Mouse (Mus musculus) lung, postnatal 25 days (tissue): ENCODE measurements around the gene Cd209b.

Experiments
- DNase-seq: peaks from one replicate; pipeline ENCODE4 v3.0.0; 2022; ENCODE audit warnings: low spot score

Gene Cd209b

DNA sequence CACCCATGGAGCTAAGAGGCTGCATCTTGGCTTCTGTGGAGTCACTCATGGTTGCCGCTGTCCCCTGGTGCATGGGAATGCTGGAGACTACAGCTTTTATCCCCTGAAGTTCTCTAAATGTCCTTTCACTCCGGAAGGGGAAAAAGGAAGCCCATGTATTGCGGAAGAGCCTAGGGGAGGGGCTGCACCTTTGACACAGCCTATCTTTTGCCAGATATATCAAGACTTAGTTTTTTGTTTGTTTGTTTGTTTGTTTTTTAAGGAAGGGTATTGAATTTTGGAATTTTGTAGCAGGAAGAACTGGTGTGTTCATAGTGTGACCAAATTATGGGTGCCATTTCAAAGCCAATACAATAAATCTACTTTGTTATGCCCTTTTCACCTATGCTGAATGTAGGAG, at the start of gene Cd209b:
Cd209b (minus strand) TSS at position 101 of the 400 bp plus-strand sequence.
- no peak for DNase-seq

DNA sequence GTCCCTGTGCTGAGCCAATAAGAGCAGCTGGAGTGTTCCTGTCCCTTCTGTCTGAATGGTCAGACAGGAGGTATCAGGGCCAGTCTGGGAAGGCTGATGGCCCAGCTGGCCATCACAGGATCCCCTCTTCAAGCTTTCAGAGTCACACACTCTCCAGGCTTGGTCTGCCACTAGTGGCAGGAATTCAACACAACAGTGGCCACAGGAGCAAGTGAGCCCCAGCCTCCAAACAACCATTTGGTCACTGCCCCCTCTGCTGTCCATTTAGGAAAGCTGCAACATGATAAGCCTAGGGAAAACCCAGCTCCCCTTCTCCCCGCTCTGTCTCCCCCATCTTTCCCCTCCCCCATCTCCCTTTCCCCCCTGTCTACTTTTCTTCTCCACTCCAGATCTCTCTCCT, 29.4 kb upstream of the Cd209b start:
- peak; percentile 8 for DNase-seq

DNA sequence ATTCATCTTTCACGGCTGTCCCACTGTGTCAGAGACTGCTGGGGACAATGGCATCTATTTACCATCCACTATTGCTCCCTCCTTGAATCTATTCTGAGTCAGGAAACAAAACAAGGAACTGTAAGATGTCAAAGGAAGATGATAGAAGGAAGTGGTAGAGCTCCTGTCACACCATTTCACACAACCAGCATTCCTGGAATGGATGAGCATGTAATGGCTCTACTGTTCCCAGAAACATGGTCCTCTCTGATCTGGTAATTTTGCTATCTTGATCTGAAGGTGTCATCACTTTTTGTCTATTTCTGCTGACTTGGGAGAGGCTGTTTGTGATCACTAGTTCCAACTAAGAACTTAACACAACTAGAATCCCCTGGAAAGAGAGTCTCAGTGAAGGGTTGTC, 28.0 kb upstream of the Cd209b start, which contains the start of gene Cd209c:
Cd209c (minus strand) TSS at position 101 of the 400 bp plus-strand sequence.
- no peak for DNase-seq

DNA sequence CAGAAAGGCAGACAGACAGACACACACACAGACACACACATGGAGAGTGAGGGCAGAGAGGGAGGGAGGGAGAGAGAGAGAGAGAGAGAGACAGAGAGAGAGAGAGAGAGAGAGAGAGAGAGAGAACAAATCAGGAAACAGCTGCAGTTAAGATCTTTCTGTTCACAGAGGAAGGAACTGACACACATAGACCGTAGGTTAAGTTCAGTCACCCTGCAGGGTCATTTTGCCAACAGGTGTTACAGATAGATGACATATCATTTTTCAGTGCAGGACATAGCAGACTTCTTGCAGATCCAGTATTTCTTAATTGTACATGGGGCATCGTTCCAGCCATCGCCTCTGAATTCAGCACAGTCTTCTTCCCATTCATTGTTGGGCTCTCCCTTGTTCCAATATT, 13.4 kb upstream of the Cd209b start:
- no peak for DNase-seq

DNA sequence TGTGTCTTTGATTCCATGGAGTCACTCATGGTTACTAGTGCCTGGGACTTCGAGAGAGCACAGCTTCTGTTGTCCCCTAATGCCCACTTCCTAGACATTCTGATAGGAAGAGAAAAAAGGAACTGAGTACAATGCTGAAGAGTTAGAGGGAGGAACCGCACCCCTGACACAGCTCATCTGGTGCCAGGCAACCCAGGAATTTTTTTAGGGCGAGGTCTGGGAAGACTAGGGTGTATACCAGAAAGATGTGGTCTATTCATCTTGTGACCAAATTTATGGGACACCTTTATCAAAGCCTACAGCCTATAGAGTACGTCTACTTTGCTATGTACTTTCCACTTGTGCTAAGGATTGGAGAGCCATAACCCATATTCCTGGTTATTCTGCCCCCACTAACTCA, 48.2 kb downstream of the Cd209b start, which contains the start of gene Cd209d:
Cd209d (minus strand) TSS at position 101 of the 400 bp plus-strand sequence.
- no peak for DNase-seq

DNA sequence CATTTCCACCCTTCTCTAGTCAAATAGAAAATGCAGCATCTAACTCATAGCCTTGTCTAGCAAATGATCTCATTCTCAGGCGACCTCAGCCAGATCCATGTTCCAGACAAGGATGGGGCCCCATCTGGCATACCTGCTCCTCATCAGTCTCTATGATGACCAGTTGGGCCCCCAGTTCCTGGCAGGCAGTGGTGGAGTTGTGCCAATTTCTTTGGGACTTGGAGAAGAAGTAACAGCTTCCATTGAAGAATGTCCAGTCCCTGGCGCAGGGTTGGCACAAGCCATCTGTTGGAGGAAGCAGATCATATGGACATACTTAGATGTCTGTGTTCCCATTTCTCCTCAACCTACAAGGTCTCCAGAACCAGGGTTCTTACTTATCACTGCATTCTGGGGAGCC, 50.5 kb downstream of the Cd209b start:
- no peak for DNase-seq
